ENCODE assay signal across 1 mouse cellular context in genomic region chr1:36580384-36581207, GRCm38 (mm10).
TF ChIP-seq lines count a peak whose summit lies in the region.

No protein-coding gene starts in this region.

TF ChIP-seq in MEL, 35 proteins besides CTCF, POLR2A, EP300 and RAD21 (continued from another document):
- TF ChIP-seq ETS1 (IDR thresholded peaks at IDR 0.05; ENCODE audit: low read depth, low read length), result 0 out of 2 replicates have a peak, but pooled peaks have one; percentile 28
TF ChIP-seq in MEL: peak in this region for 3.
